Mouse (Mus musculus) small intestine, adult 2 months (tissue): ENCODE results near the gene Hoxd8. TPM values are rescaled to one million over a fixed set of nuclear protein-coding genes. Genes with fewer than 3 reads are reported as not detected.

Experiments
- H3K27ac ChIP-seq: fragments of 200-500 bp; 2 replicates; pipeline ENCODE4 v1.5.1; 2012; ENCODE audit warnings: low read depth, low read length, control low read depth, inconsistent platforms; ENCODE audit not compliant: insufficient read depth
- H3K27me3 ChIP-seq: fragments of 200-500 bp; 2 replicates; pipeline ENCODE4 v1.6.1; 2012; ENCODE audit warnings: mild to moderate bottlenecking, moderate library complexity, low read length, inconsistent platforms; ENCODE audit not compliant: control insufficient read depth, insufficient read depth
- H3K36me3 ChIP-seq: fragments of 200-500 bp; 2 replicates; pipeline ENCODE4 v1.6.1; 2012; ENCODE audit warnings: mild to moderate bottlenecking, low read length, control low read depth, inconsistent platforms; ENCODE audit not compliant: control insufficient read depth, insufficient read depth
- H3K4me1 ChIP-seq: fragments of 200-500 bp; 2 replicates; pipeline ENCODE4 v1.6.1; 2012; ENCODE audit warnings: low read length, inconsistent platforms, mixed read lengths; ENCODE audit not compliant: control insufficient read depth, insufficient read depth, insufficient read length
- H3K4me3 ChIP-seq: fragments of 200-500 bp; 2 replicates; pipeline ENCODE4 v1.5.1; 2012; ENCODE audit warnings: low read depth, mild to moderate bottlenecking, control low read depth, inconsistent platforms, low read length, moderate library complexity
- CTCF ChIP-seq: fragments of 200-500 bp; IDR thresholded peaks from 2 replicates; pipeline ENCODE4 v1.5.1; 2012; ENCODE audit warnings: low read depth, mild to moderate bottlenecking, control low read depth, inconsistent platforms, low read length, moderate library complexity, mixed read lengths; ENCODE audit not compliant: insufficient replicate concordance, insufficient read length; ENCODE audit errors: extremely low read depth
- POLR2A ChIP-seq: fragments of 200-500 bp; IDR thresholded peaks from 2 replicates; pipeline ENCODE4 v1.6.1; 2012; ENCODE audit warnings: low read depth, mild to moderate bottlenecking, control low read depth, inconsistent platforms, low read length, moderate library complexity
- WGBS: fragments of 180-500 bp; shearing (Covaris S2); methylation state at CpG from one replicate; pipeline ENCODE4 v1.1.7; 2018; 5-methylcytosine and 5-hydroxymethylcytosine counted together
- polyA plus RNA-seq: library from polyadenylated mRNA; depleted of rRNA; stranded (reverse); fragments of >200 nt; gene quantifications from 2 replicates; pipeline ENCODE4 v1.2.3, GENCODE M21; 2012

The Hoxd8 gene
- polyA plus RNA-seq, 1 experiment = 3.1 TPM

GRCm38 (mm10) chr2:74686988-74687697, 17.3 kb upstream of the Hoxd8 start:
- no peak overlapping the region for H3K4me3 ChIP-seq
- TF ChIP-seq POLR2A (no peak), CTCF (no peak)

GRCm38 (mm10) chr2:74687698-74688555, 16.5 kb upstream of the Hoxd8 start:
- TF ChIP-seq CTCF (no peak), POLR2A (no peak)
- Histone ChIP-seq H3K4me3 (no peak overlapping the region), H3K27me3 (peaks cover 71% of the 10 kb centered on the region), H3K27ac (no peak overlapping the region), H3K36me3 (no peaks in the 10 kb centered on the region), H3K4me1 (no peaks in the 10 kb centered on the region; the same call in 1 of the 2 replicates)
- 5% methylated on average over 31 of the region's 31 CpGs for WGBS

More at GRCm38 (mm10) chr2:74686988-74687697, 17.3 kb upstream of the Hoxd8 start:
- no peak overlapping the region for H3K27ac ChIP-seq
- H3K4me1 ChIP-seq = no peaks in the 10 kb centered on the region; the same call in 1 of the 2 replicates
- peaks cover 71% of the 10 kb centered on the region for H3K27me3 ChIP-seq
- 4% methylated on average over 27 of the region's 27 CpGs for WGBS
- no peaks in the 10 kb centered on the region for H3K36me3 ChIP-seq

- no peak overlapping the region for H3K27ac ChIP-seq
- TF ChIP-seq CTCF = no peak
- no peak for TF ChIP-seq POLR2A
- H3K4me3 ChIP-seq = no peak overlapping the region
- whole genome bisulfite sequencing = 9% methylated on average over 12 of the region's 12 CpGs
- H3K4me1 ChIP-seq = no peaks in the 10 kb centered on the region; the same call in 1 of the 2 replicates
- no peaks in the 10 kb centered on the region for H3K36me3 ChIP-seq
- peaks cover 70% of the 10 kb centered on the region for H3K27me3 ChIP-seq
Measured at GRCm38 (mm10) chr2:74688795-74689573, 15.4 kb upstream of the Hoxd8 start.

GRCm38 (mm10) chr2:74689574-74690337, 14.7 kb upstream of the Hoxd8 start:
- Histone ChIP-seq H3K27ac (no peak overlapping the region), H3K36me3 (no peaks in the 10 kb centered on the region), H3K4me3 (no peak overlapping the region), H3K4me1 (no peaks in the 10 kb centered on the region; the same call in 1 of the 2 replicates), H3K27me3 (peaks cover 67% of the 10 kb centered on the region)
- WGBS = 5% methylated on average over 24 of the region's 24 CpGs
- TF ChIP-seq POLR2A (no peak), CTCF (no peak)

- Histone ChIP-seq H3K36me3 (no peaks in the 10 kb centered on the region), H3K4me1 (no peaks in the 10 kb centered on the region; the same call in 1 of the 2 replicates), H3K27me3 (peaks cover 73% of the 10 kb centered on the region), H3K4me3 (no peak overlapping the region), H3K27ac (no peak overlapping the region)
- TF ChIP-seq CTCF = no peak
- no peak for TF ChIP-seq POLR2A
- WGBS = 16% methylated on average over 8 of the region's 8 CpGs
Measured at GRCm38 (mm10) chr2:74690338-74690716, 14.1 kb upstream of the Hoxd8 start.
